Mouse (Mus musculus) erythroblast, embryonic 14.5 days (primary cell): ENCODE results near the gene Cdc42. TPM values are rescaled to one million over a fixed set of nuclear protein-coding genes. Genes with fewer than 3 reads are reported as not detected.

Experiments used
- H3K27me3 ChIP-seq: 2 replicates; pipeline ENCODE4 v1.6.1; 2012; ENCODE audit warnings: inconsistent platforms; ENCODE audit not compliant: control insufficient read depth
- H3K36me3 ChIP-seq: 2 replicates; pipeline ENCODE4 v1.6.1; 2012; ENCODE audit warnings: mild to moderate bottlenecking, inconsistent platforms; ENCODE audit not compliant: control insufficient read depth
- H3K4me1 ChIP-seq: 2 replicates; pipeline ENCODE4 v1.6.1; 2012; ENCODE audit warnings: inconsistent platforms; ENCODE audit not compliant: control insufficient read depth
- H3K4me3 ChIP-seq: replicated peaks from 2 replicates; pipeline ENCODE3; 2012; ENCODE audit warnings: moderate library complexity, mild to moderate bottlenecking, inconsistent platforms
- H3K9me3 ChIP-seq: 2 replicates; pipeline ENCODE4 v1.6.1; 2012; ENCODE audit warnings: low read length, inconsistent platforms, mixed read lengths; ENCODE audit not compliant: control insufficient read depth
- GATA1 ChIP-seq: IDR thresholded peaks from 2 replicates; pipeline ENCODE4 v1.6.1; 2012; ENCODE audit warnings: low read length, inconsistent platforms, mixed read lengths
- TAL1 ChIP-seq: IDR thresholded peaks from 3 replicates; pipeline ENCODE4 v1.6.1; 2012; ENCODE audit warnings: low read length, inconsistent platforms, mixed read lengths
- polyA plus RNA-seq: library from polyadenylated mRNA; stranded (reverse); fragments of >175 nt; gene quantifications from 2 replicates; pipeline ENCODE4 v1.2.3, GENCODE M21; 2012

The Cdc42 gene
- polyA plus RNA-seq, 1 experiment = 1.7 TPM

DNA sequence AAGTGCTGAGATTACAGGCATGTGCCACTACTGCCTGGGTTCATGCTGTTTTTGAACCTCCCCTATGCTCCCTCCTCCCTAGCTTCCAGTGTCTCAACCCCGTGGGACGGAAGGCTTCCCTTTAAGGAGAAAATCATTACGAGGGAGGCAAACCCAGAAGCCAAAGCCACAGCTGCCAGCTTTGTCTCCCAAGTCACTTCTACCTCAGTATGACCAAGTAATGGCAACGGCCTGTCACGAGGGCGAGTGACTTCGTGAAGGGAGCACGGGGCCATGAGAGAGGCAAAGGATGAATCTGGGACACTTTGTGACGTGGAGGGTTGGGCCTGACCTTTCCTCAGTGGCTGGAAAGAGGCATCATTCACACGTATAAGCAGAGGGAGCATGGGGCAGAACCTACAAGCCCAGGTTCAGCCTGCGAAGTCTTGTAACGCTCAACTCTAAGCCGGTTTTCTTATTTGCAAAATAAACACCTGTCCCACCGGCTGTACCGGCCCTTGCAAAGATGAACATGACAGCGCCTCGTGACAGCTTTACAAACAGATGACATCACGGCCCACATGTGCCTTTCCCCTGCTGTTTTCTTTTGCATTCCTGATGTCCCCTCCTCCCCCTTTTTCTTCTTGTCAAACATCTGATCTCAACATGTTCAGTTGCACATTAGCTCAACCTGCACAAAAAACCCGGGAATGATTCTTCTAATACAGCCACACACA lies 50.4 kb downstream of the Cdc42 start:
- TF ChIP-seq TAL1 = no peak
- no peak for TF ChIP-seq GATA1
- Histone ChIP-seq H3K27me3 (no peaks in the 10 kb centered on the region), H3K9me3 (no peaks in the 10 kb centered on the region), H3K4me3 (no peak overlapping the region), H3K4me1 (no peaks in the 10 kb centered on the region), H3K36me3 (peaks cover 21% of the 10 kb centered on the region)

DNA sequence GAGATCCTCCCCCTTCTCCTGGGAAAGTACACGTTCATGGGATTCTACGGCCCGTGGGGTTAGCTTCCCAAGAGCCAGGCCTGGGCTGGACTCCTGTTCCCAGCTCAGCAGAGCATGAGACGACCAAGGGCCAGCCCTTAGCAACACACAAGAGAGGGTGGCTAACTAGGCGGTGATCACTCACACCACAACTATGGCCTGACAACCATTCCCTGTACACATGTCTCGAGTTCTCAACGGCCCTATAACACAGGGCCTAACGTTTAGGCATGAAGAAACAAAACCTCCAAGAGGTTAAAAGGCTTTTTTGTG lies 51.0 kb downstream of the Cdc42 start:
- no peak for TF ChIP-seq GATA1
- TF ChIP-seq TAL1 = no peak
- Histone ChIP-seq H3K36me3 (peaks cover 17% of the 10 kb centered on the region), H3K9me3 (no peaks in the 10 kb centered on the region), H3K27me3 (no peaks in the 10 kb centered on the region), H3K4me1 (no peaks in the 10 kb centered on the region), H3K4me3 (no peak overlapping the region)

DNA sequence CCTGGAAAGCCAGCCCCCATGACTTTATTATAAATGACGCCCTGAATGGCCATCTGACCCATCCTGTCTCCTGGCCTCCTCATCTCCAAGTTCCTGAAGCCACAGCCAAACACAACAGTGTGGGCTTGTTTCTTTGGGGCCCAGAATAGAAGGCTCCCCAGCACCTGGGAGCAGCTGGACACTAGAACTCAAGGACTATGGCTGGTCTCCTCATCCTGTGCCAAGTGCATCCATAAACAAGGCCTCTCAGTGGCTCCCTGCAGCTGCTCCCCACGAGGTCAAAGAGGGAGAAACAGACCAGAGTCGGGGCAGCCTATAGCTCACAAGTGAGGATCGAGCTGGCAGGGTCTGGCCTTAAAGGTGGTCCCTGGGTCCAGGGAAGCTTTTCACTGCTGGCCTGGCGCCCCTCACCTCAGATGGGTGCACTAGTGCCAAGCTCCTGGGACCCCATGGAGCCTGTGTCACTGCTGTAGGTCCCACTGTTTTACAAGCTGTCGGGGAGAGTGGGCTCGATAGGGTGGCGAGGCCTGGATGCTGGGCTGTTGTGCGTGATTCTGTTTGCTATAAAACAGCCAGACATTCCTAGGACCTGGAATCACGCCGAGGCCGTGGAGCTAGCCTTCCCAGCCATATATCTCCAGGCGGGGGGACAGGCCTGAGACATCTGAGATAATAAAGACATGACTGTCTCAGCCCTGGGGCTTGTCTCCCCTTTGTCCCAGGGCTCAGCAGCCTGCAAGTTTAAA lies 51.5 kb downstream of the Cdc42 start:
- H3K9me3 ChIP-seq = no peaks in the 10 kb centered on the region
- H3K4me3 ChIP-seq = no peak overlapping the region
- peaks cover 14% of the 10 kb centered on the region for H3K36me3 ChIP-seq
- TF ChIP-seq TAL1 = no peak
- TF ChIP-seq GATA1 = no peak
- H3K4me1 ChIP-seq = no peaks in the 10 kb centered on the region
- H3K27me3 ChIP-seq = no peaks in the 10 kb centered on the region

DNA sequence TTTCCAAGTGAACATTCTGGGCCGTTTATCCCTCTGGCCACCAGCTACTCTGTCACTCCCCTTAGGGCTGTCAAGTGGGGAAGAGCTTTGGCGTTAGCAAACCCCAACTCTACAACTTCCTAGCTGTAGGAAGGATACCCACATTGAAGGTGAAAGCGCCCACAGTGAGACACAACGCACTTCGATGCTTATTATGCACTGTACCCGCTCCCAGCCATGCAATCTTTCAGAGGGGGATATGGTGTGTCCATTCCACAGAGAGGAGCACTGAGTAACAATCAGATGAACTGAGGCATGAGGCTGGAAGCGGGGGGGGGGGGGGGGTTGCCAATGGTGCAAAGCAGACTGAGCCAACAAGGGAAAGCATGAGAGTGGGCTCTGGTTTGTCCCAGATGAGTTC lies 52.5 kb downstream of the Cdc42 start:
- Histone ChIP-seq H3K9me3 (no peaks in the 10 kb centered on the region), H3K27me3 (no peaks in the 10 kb centered on the region), H3K36me3 (peaks cover 6% of the 10 kb centered on the region), H3K4me1 (no peaks in the 10 kb centered on the region), H3K4me3 (no peak overlapping the region)
- TF ChIP-seq GATA1 (no peak), TAL1 (no peak)

DNA sequence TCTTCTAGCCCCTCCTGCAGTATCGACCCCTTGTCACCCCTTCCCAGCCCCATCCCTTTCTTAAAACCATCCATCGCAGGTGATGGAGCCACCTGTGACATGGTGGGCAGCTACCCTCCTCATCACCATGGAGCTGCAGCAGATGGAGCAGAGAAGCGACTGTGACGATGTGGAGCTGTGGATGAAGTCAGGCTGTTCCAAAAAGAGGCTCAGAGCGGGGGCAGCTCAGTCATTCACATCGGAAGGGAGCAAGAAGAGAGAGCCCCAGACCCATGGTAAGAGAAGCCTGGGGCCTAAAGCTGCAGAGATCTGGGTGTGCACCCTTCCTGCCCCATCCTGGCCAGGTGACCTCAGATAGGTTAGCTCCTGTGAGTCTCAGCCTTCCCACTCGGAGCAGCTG lies 53.4 kb downstream of the Cdc42 start:
- no peak for TF ChIP-seq GATA1
- TF ChIP-seq TAL1 = no peak
- Histone ChIP-seq H3K4me1 (no peaks in the 10 kb centered on the region), H3K36me3 (no peaks in the 10 kb centered on the region), H3K27me3 (no peaks in the 10 kb centered on the region), H3K9me3 (no peaks in the 10 kb centered on the region), H3K4me3 (no peak overlapping the region)

DNA sequence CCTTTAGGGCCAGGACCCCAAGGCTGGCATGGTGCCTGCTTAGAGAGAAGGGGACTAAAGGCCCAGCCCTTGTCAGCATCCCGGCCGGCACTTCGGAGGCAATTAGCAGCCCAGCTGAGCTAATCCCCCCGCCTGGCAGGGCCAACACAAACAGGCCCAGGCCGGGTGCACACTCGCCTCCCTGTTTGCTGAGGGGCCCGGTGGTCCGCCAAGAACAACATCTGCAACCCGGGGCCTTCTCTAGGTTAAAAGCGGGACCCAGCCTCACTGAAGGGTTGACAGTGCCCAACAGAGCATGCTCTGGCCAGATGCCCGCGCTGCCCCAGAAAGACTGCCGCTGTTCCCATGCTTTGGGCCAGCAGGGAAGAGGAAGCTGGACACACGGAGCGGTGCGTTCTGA lies 55.9 kb downstream of the Cdc42 start:
- Histone ChIP-seq H3K4me3 (no peak overlapping the region), H3K36me3 (no peaks in the 10 kb centered on the region), H3K4me1 (no peaks in the 10 kb centered on the region), H3K27me3 (no peaks in the 10 kb centered on the region), H3K9me3 (no peaks in the 10 kb centered on the region)
- no peak for TF ChIP-seq TAL1
- TF ChIP-seq GATA1 = no peak

DNA sequence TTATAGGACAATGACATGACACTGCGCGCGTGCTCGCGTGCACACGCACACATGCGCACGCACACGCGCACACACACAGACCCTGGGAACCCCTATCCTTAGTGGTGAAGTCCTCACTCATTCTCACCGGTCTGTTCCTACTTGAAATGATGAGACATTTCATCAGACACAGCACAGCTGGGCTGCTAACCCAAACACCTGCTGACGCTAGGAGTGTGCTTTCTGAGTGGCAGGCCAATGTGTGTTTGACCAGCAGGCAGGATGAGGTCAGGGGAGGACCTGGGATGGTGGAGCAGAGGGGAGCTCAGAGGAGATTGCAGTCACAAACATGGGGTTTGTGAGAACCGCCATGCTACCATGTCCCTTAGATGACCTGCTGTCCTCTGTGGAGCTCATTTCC lies 57.3 kb downstream of the Cdc42 start:
- TF ChIP-seq GATA1 (no peak), TAL1 (no peak)
- Histone ChIP-seq H3K27me3 (no peaks in the 10 kb centered on the region), H3K9me3 (no peaks in the 10 kb centered on the region), H3K4me1 (no peaks in the 10 kb centered on the region), H3K4me3 (no peak overlapping the region), H3K36me3 (no peaks in the 10 kb centered on the region)

DNA sequence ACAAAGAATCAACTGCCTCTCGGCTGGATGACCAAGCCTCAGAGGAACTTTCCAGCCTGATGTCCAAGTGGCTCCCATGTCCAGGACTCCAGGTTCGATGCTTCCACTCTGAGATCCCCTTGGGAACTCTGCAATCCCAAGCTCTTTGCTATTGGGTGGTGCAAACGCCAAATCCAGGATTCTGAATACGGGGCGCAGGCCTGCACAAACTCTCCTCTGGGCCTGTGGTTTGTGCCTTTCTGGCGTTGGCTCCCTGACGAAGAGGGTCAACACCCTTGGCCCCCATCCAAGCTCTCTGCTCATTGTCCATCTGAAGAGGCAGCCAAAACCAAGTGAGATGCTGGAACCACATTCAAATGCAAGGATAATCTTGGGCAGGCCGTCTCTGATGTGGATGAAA lies 59.1 kb downstream of the Cdc42 start:
- Histone ChIP-seq H3K4me1 (no peaks in the 10 kb centered on the region), H3K4me3 (no peak overlapping the region)

DNA sequence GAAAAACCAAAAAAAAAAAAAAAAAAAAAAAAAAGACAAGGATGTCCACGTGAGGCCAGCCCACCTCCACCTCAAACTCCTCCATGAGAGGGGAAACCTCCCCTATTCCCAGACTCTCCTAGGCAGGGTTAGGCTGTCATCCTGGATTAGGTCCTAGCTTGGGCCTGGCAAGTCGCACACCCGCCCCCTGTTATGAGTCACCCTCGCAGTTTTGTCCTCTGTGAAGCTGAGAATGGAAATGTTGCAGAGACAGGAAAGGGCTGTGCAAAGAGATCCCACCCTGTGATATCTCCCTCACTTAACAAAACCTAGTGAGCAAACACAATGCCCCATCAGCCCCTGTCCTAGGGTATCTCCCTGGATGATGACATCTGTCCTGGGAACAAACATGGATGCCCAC lies 59.9 kb downstream of the Cdc42 start:
- no peak for TF ChIP-seq TAL1
- no peak for TF ChIP-seq GATA1
- Histone ChIP-seq H3K9me3 (no peaks in the 10 kb centered on the region), H3K27me3 (no peaks in the 10 kb centered on the region), H3K36me3 (no peaks in the 10 kb centered on the region), H3K4me3 (no peak overlapping the region), H3K4me1 (no peaks in the 10 kb centered on the region)

More for the DNA sequence above, 59.1 kb downstream of the Cdc42 start:
- TF ChIP-seq GATA1 (no peak), TAL1 (no peak)
- no peaks in the 10 kb centered on the region for H3K36me3 ChIP-seq
- H3K9me3 ChIP-seq = no peaks in the 10 kb centered on the region
- no peaks in the 10 kb centered on the region for H3K27me3 ChIP-seq
